Mouse (Mus musculus) Patski (cell line): ENCODE measurements at regions not wholly inside any gene's neighbourhood (a gene's known extent, or its start where the extent isn't known, plus 50 kb on each side); places are given as distances from the start of the nearest gene placed in this dataset.

ENCODE experiments used
- ATAC-seq: fragments of 100-300 bp; one replicate; pipeline ENCODE4 v1.8.0; 2021
- CTCF ChIA-PET: fragments of 350-600 bp; sonication (Branson Sonifier 250); formaldehyde crosslinking; loops from one replicate; lab custom pipeline; 2022; ENCODE audit warnings: inconsistent platforms; lab: Charles Lee
- POLR2A ChIA-PET: fragments of 350-600 bp; sonication (Branson Sonifier 250); formaldehyde crosslinking; loops from one replicate; lab custom pipeline; 2022; ENCODE audit warnings: antibody characterized with exemption, inconsistent platforms; lab: Charles Lee
- DNase-seq: peaks from one replicate; pipeline ENCODE4 v3.0.0-alpha.2; 2011; ENCODE audit warnings: low read depth, low spot score
- H3K27me3 ChIP-seq: fragments of 371-371 bp; one replicate; pipeline ENCODE4 v1.5.1; 2021
- CTCF ChIP-seq: fragments of 100-300 bp; IDR thresholded peaks from one replicate; pipeline ENCODE4 v1.5.1; 2021
- in situ Hi-C: fragments of 300-500 bp; cut with MboI; formaldehyde crosslinking; loops from 3 replicates; pipeline ENCODE4 v1.11.1; 2018; ENCODE audit warnings: low pct_unique_long_range_greater_than_20kb, mixed read lengths

- POLR2A ChIA-PET: no interaction called here
- in situ Hi-C loops: no loop called here
- CTCF ChIA-PET: no interaction called here
- ATAC-seq: no peak
- peaks cover 3% of the 10 kb centered on the region for H3K27me3 ChIP-seq
- no peak for TF ChIP-seq CTCF
- no peak for DNase-seq
Measured at GRCm38 (mm10) chr5:111657759-111658429, 75.8 kb upstream of the Gm26897 start.

GRCm38 (mm10) chr5:111659229-111659628, 74.5 kb upstream of the Gm26897 start:
- in situ Hi-C loops: no loop called here

GRCm38 (mm10) chr5:111660447-111660846, 73.3 kb upstream of the Gm26897 start:
- in situ Hi-C loops: no loop called here
- POLR2A ChIA-PET: no interaction called here
- H3K27me3 ChIP-seq: peaks cover 7% of the 10 kb centered on the region
- ATAC-seq (no peak), DNase-seq (no peak)
- no peak for TF ChIP-seq CTCF
- CTCF ChIA-PET: no interaction called here

More at GRCm38 (mm10) chr5:111659229-111659628, 74.5 kb upstream of the Gm26897 start:
- no peak for TF ChIP-seq CTCF
- no peak for ATAC-seq
- ChIA-PET CTCF (no interaction called here), POLR2A (no interaction called here)
- H3K27me3 ChIP-seq: peaks cover 7% of the 10 kb centered on the region
- no peak for DNase-seq

- TF ChIP-seq CTCF: no peak
- ChIA-PET POLR2A (no interaction called here), CTCF (no interaction called here)
- ATAC-seq (no peak), DNase-seq (no peak)
- peaks cover 7% of the 10 kb centered on the region for H3K27me3 ChIP-seq
- in situ Hi-C loops: no loop called here
Measured at GRCm38 (mm10) chr5:111660968-111661367, 72.8 kb upstream of the Gm26897 start.

GRCm38 (mm10) chr5:111661971-111662370, 71.8 kb upstream of the Gm26897 start:
- DNase-seq: no peak
- peaks cover 7% of the 10 kb centered on the region for H3K27me3 ChIP-seq
- CTCF ChIA-PET: no interaction called here
- POLR2A ChIA-PET: no interaction called here
- in situ Hi-C loops: no loop called here
- no peak for TF ChIP-seq CTCF
- ATAC-seq: no peak

- in situ Hi-C loops: no loop called here
- no peak for TF ChIP-seq CTCF
- ChIA-PET POLR2A (no interaction called here), CTCF (no interaction called here)
- ATAC-seq (no peak), DNase-seq (no peak)
- H3K27me3 ChIP-seq: peaks cover 7% of the 10 kb centered on the region
Measured at GRCm38 (mm10) chr5:111663831-111664230, 69.9 kb upstream of the Gm26897 start.

- peaks cover 7% of the 10 kb centered on the region for H3K27me3 ChIP-seq
- TF ChIP-seq CTCF: no peak
- ATAC-seq: no peak
- DNase-seq: no peak
- ChIA-PET POLR2A (no interaction called here), CTCF (no interaction called here)
- in situ Hi-C loops: no loop called here
Measured at GRCm38 (mm10) chr5:111665406-111665805, 68.3 kb upstream of the Gm26897 start.

GRCm38 (mm10) chr5:111666007-111666406, 67.7 kb upstream of the Gm26897 start:
- POLR2A ChIA-PET: no interaction called here
- H3K27me3 ChIP-seq: peaks cover 7% of the 10 kb centered on the region
- ATAC-seq (no peak), DNase-seq (no peak)
- CTCF ChIA-PET: no interaction called here
- TF ChIP-seq CTCF: no peak
- in situ Hi-C loops: no loop called here

GRCm38 (mm10) chr5:111667901-111668300, 65.8 kb upstream of the Gm26897 start:
- peaks cover 4% of the 10 kb centered on the region for H3K27me3 ChIP-seq
- no peak for ATAC-seq
- ChIA-PET POLR2A (no interaction called here), CTCF (no interaction called here)
- in situ Hi-C loops: no loop called here
- no peak for TF ChIP-seq CTCF
- DNase-seq: no peak

GRCm38 (mm10) chr5:111669139-111669538, 64.6 kb upstream of the Gm26897 start:
- DNase-seq: no peak
- TF ChIP-seq CTCF: no peak
- H3K27me3 ChIP-seq: no peaks in the 10 kb centered on the region
- no peak for ATAC-seq
- POLR2A ChIA-PET: no interaction called here
- in situ Hi-C loops: no loop called here
- CTCF ChIA-PET: no interaction called here

- no peaks in the 10 kb centered on the region for H3K27me3 ChIP-seq
- in situ Hi-C loops: no loop called here
- POLR2A ChIA-PET: no interaction called here
- TF ChIP-seq CTCF: no peak
- CTCF ChIA-PET: no interaction called here
- DNase-seq: no peak
- no peak for ATAC-seq
Measured at GRCm38 (mm10) chr5:111671762-111672161, 62.0 kb upstream of the Gm26897 start.
